Mouse (Mus musculus) lung, postnatal 0 days (tissue): ENCODE data around the gene Aplp1.

ENCODE experiments used
- CTCF ChIP-seq: IDR thresholded peaks from 2 replicates; pipeline ENCODE4 v1.5.1; 2016; ENCODE audit warnings: antibody characterized with exemption, mild to moderate bottlenecking
- EP300 ChIP-seq: IDR thresholded peaks from 2 replicates; pipeline ENCODE4 v1.6.1; 2016; ENCODE audit warnings: antibody characterized with exemption, mild to moderate bottlenecking, control low read depth

- TF ChIP-seq CTCF (no peak), EP300 (no peak)
Measured at GRCm38 (mm10) chr7:30454259-30454658, 8.9 kb upstream of the Aplp1 start.
